Mouse (Mus musculus): ENCODE measurements around the gene Etnk2.

The Etnk2 gene

GRCm38 (mm10) chr1:133351762-133352161, 11.6 kb upstream of the Etnk2 start:
- DNase-seq (ENCODE audit: low read depth in 2 of 2, low spot score in 2 of 2): no peak

- DNase-seq (ENCODE audit: low read depth in 2 of 2, low spot score in 2 of 2): peak; percentile 18 to 45
Measured at GRCm38 (mm10) chr1:133353371-133353809, 10.0 kb upstream of the Etnk2 start.

GRCm38 (mm10) chr1:133355469-133355868, 7.9 kb upstream of the Etnk2 start:
- no peak for DNase-seq (ENCODE audit: low read depth in 2 of 2, low spot score in 2 of 2)

GRCm38 (mm10) chr1:133355912-133356311, 7.5 kb upstream of the Etnk2 start:
- DNase-seq (ENCODE audit: low read depth in 2 of 2, low spot score in 2 of 2): no peak

GRCm38 (mm10) chr1:133356330-133356729, 7.0 kb upstream of the Etnk2 start:
- no peak for DNase-seq (ENCODE audit: low read depth in 2 of 2, low spot score in 2 of 2)

GRCm38 (mm10) chr1:133361006-133361405, 2.4 kb upstream of the Etnk2 start:
- no peak for DNase-seq (ENCODE audit: low read depth in 2 of 2, low spot score in 2 of 2)

GRCm38 (mm10) chr1:133362103-133362502, 1.3 kb upstream of the Etnk2 start:
- DNase-seq (ENCODE audit: low read depth in 2 of 2, low spot score in 2 of 2): no peak

- DNase-seq (ENCODE audit: low read depth in 2 of 2, low spot score in 2 of 2): no peak
Measured at GRCm38 (mm10) chr1:133364022-133364630, 754 bp downstream of the Etnk2 start.

- DNase-seq (ENCODE audit: low read depth in 2 of 2, low spot score in 2 of 2): no peak
Measured at GRCm38 (mm10) chr1:133364890-133365289, 1.5 kb downstream of the Etnk2 start.

- DNase-seq (ENCODE audit: low read depth in 2 of 2, low spot score in 2 of 2): no peak
Measured at GRCm38 (mm10) chr1:133366951-133367605, 3.7 kb downstream of the Etnk2 start.

GRCm38 (mm10) chr1:133367606-133368488, 4.5 kb downstream of the Etnk2 start:
- no peak for DNase-seq (ENCODE audit: low read depth in 2 of 2, low spot score in 2 of 2)

- no peak for DNase-seq (ENCODE audit: low read depth in 2 of 2, low spot score in 2 of 2)
Measured at GRCm38 (mm10) chr1:133368644-133369043, 5.3 kb downstream of the Etnk2 start.

GRCm38 (mm10) chr1:133370352-133370751, 7.0 kb downstream of the Etnk2 start:
- DNase-seq (ENCODE audit: low read depth in 2 of 2, low spot score in 2 of 2): no peak

GRCm38 (mm10) chr1:133371431-133371830, 8.1 kb downstream of the Etnk2 start:
- DNase-seq (ENCODE audit: low read depth in 2 of 2, low spot score in 2 of 2): no peak

- DNase-seq (ENCODE audit: low read depth in 2 of 2, low spot score in 2 of 2): no peak
Measured at GRCm38 (mm10) chr1:133372113-133372512, 8.7 kb downstream of the Etnk2 start.

GRCm38 (mm10) chr1:133375696-133376346, 12.4 kb downstream of the Etnk2 start:
- no peak for DNase-seq (ENCODE audit: low read depth in 2 of 2, low spot score in 2 of 2)

GRCm38 (mm10) chr1:133377547-133377946, 14.2 kb downstream of the Etnk2 start:
- no peak for DNase-seq (ENCODE audit: low read depth in 2 of 2, low spot score in 2 of 2)

GRCm38 (mm10) chr1:133379254-133379985, 16.0 kb downstream of the Etnk2 start:
- DNase-seq (ENCODE audit: low read depth in 2 of 2, low spot score in 2 of 2): no peak

- DNase-seq (ENCODE audit: low read depth in 2 of 2, low spot score in 2 of 2): no peak
Measured at GRCm38 (mm10) chr1:133379986-133380320, 16.6 kb downstream of the Etnk2 start.

GRCm38 (mm10) chr1:133380347-133381065, 17.1 kb downstream of the Etnk2 start:
- DNase-seq (ENCODE audit: low read depth in 2 of 2, low spot score in 2 of 2): no peak
